19 mouse cellular contexts compared by ENCODE assay signal in genomic region chr12:78315106-78315505, GRCm38 (mm10).
DNase-seq lines count a peak whose midpoint lies in the region; ATAC-seq and TF ChIP-seq lines count a peak whose summit lies in the region.
"Had no signal": no experiment of that assay in that cellular context is flagged by ENCODE, and none has a peak within 500 bp of the region (broad histone marks: within the 10 kb centered on the region; RNA-seq: fewer than 3 reads in every experiment).

No protein-coding gene starts in this region.

- no peak for TF ChIP-seq POLR2A in liver, adult 2 months (IDR thresholded peaks at IDR 0.05; ENCODE audit: extremely low read depth, insufficient read depth, low read length)

- H3K36me3 ChIP-seq in liver, adult 2 months (ENCODE audit: control insufficient read depth, insufficient read depth, low read length) = no peaks in the 10 kb centered on the region
- no peaks in the 10 kb centered on the region for H3K36me3 ChIP-seq in liver, postnatal 0 days (replicated peaks; ENCODE audit: insufficient read depth, low read length)
- H3K36me3 ChIP-seq: embryonic facial prominence, embryonic 13.5 days; forebrain, embryonic 12.5 days had no signal

- H3K27ac ChIP-seq in liver, adult 2 months (replicated peaks; ENCODE audit: insufficient read depth, low read depth, low read length) = no peak overlapping the region
- H3K27ac ChIP-seq in liver, postnatal 0 days (ENCODE audit: low read depth) = no peak overlapping the region
- H3K27ac ChIP-seq: embryonic facial prominence, embryonic 13.5 days; forebrain, embryonic 12.5 days; heart, adult 2 months; heart, embryonic 13.5 days; hindbrain, embryonic 13.5 days; hindbrain, postnatal 0 days had no signal

- H3K4me1 ChIP-seq in liver, adult 2 months (ENCODE audit: control insufficient read depth, insufficient read depth, low read length) = no peaks in the 10 kb centered on the region
- H3K4me1 ChIP-seq in liver, postnatal 0 days (ENCODE audit: insufficient read depth) = no peaks in the 10 kb centered on the region
- H3K4me1 ChIP-seq: embryonic facial prominence, embryonic 13.5 days; forebrain, embryonic 12.5 days; heart, embryonic 13.5 days; hindbrain, embryonic 13.5 days had no signal

- peak; percentile 16 to 37 for DNase-seq in heart, adult 18-20 months
- DNase-seq in heart, postnatal 14 days = no peak
- peak; percentile 56 for DNase-seq in liver, adult 2 months (ENCODE audit: extremely low read depth, low read depth, low spot score)
- DNase-seq in liver, postnatal 0 days = no peak
- DNase-seq in adrenal gland, postnatal 14 days = peak; percentile 46
- DNase-seq in cerebellum, adult 18-20 months = no peak
- no peak for DNase-seq in left cerebral cortex, postnatal 10 days (ENCODE audit: extremely low spot score in 1 of 2, low spot score in 2 of 2)
- DNase-seq: cerebellum, adult 11-12 months; cerebellum, adult 9-11 months; cerebellum, postnatal 36 days; gastrocnemius, postnatal 25 days; heart, adult 2 months; kidney, adult 11 months had no signal

- no peak for ATAC-seq in liver, postnatal 0 days
- ATAC-seq: forebrain, embryonic 16.5 days; hindbrain, postnatal 0 days had no signal

- H3K9me3 ChIP-seq in liver, postnatal 0 days (ENCODE audit: low read length) = no peaks in the 10 kb centered on the region
- H3K9me3 ChIP-seq: embryonic facial prominence, embryonic 13.5 days; forebrain, embryonic 12.5 days; heart, embryonic 13.5 days; hindbrain, embryonic 13.5 days had no signal

- no peaks in the 10 kb centered on the region; the same call in 1 of the 2 replicates for H3K79me2 ChIP-seq in liver, adult 2 months (ENCODE audit: control insufficient read depth, insufficient read depth, low read length)

- H3K4me3 ChIP-seq in liver, adult 2 months (ENCODE audit: insufficient read depth, low read depth, low read length) = no peak overlapping the region
- no peak overlapping the region for H3K4me3 ChIP-seq in liver, postnatal 0 days (ENCODE audit: low read depth, low read length)
- H3K4me3 ChIP-seq: embryonic facial prominence, embryonic 13.5 days; forebrain, embryonic 12.5 days; heart, adult 2 months; heart, embryonic 13.5 days; hindbrain, embryonic 13.5 days had no signal

- intact Hi-C loops in heart, postnatal 14 days (cut with DNase I) = no loop called here
- intact Hi-C loops in left cerebral cortex, postnatal 10 days (cut with DNase I) = no loop called here

- no peak overlapping the region for H3K4me2 ChIP-seq in liver, postnatal 0 days (ENCODE audit: low read depth, low read length)
- H3K4me2 ChIP-seq: embryonic facial prominence, embryonic 13.5 days; forebrain, embryonic 12.5 days; heart, embryonic 13.5 days; hindbrain, embryonic 13.5 days had no signal

- no peak for TF ChIP-seq CTCF in liver, adult 2 months (IDR thresholded peaks at IDR 0.05; ENCODE audit: low read depth, low read length)
- TF ChIP-seq CTCF in liver, postnatal 0 days (IDR thresholded peaks at IDR 0.05; ENCODE audit: low read depth) = no peak

- no peaks in the 10 kb centered on the region for H3K27me3 ChIP-seq in liver, adult 2 months (ENCODE audit: control insufficient read depth, insufficient read depth, low read length)
- H3K27me3 ChIP-seq in liver, postnatal 0 days (ENCODE audit: insufficient read depth, low read length) = no peaks in the 10 kb centered on the region
- H3K27me3 ChIP-seq: embryonic facial prominence, embryonic 13.5 days; forebrain, embryonic 12.5 days; heart, embryonic 13.5 days; hindbrain, embryonic 13.5 days had no signal

- no peak overlapping the region for H3K9ac ChIP-seq in liver, adult 2 months (ENCODE audit: low read depth, low read length)
- H3K9ac ChIP-seq in liver, postnatal 0 days (replicated peaks) = no peak overlapping the region
- H3K9ac ChIP-seq: embryonic facial prominence, embryonic 13.5 days; forebrain, embryonic 12.5 days; heart, embryonic 13.5 days; hindbrain, embryonic 13.5 days had no signal

- no peak for TF ChIP-seq EP300 in liver, postnatal 0 days (IDR thresholded peaks at IDR 0.05; ENCODE audit: low read depth)

Comparison
In these comparisons a context has a peak if more than half of its experiments do, and no peak if none do; other contexts are left out.
1. DNase-seq: peak in heart, adult 18-20 months (2 of 2), liver, adult 2 months (single experiment) and adrenal gland, postnatal 14 days (single experiment); none in heart, postnatal 14 days (0 of 2), liver, postnatal 0 days (single experiment), cerebellum, adult 18-20 months (0 of 2) and left cerebral cortex, postnatal 10 days (0 of 2).